Mouse (Mus musculus) spleen, adult 2 months (tissue): Measurements from ENCODE around the gene Twf2.

Source experiments
- CTCF ChIP-seq: fragments of 200-500 bp; IDR thresholded peaks from 2 replicates; pipeline ENCODE4 v1.5.1; 2011; ENCODE audit warnings: mild to moderate bottlenecking, inconsistent platforms; ENCODE audit not compliant: insufficient read depth, insufficient read length, insufficient replicate concordance; ENCODE audit errors: extremely low read depth
- POLR2A ChIP-seq: fragments of 200-500 bp; IDR thresholded peaks from 2 replicates; pipeline ENCODE4 v1.6.1; 2011; ENCODE audit warnings: low read depth, low read length, inconsistent platforms

GRCm38 (mm10) chr9:106261058-106261457, 58.1 kb downstream of the Twf2 start:
- no peak for TF ChIP-seq CTCF
- TF ChIP-seq POLR2A: no peak
